Mouse (Mus musculus): ENCODE results near the gene Clec2e. TPM values are rescaled to one million over a fixed set of nuclear protein-coding genes. Genes with fewer than 3 reads are reported as not detected.
"Not testable (repeated sequence)": the region's sequence is repeated elsewhere in the genome, so short reads cannot be mapped to it uniquely, and the experiment has no call there.

Gene Clec2e
- polyA plus RNA-seq, 1 experiment = not detected

DNA sequence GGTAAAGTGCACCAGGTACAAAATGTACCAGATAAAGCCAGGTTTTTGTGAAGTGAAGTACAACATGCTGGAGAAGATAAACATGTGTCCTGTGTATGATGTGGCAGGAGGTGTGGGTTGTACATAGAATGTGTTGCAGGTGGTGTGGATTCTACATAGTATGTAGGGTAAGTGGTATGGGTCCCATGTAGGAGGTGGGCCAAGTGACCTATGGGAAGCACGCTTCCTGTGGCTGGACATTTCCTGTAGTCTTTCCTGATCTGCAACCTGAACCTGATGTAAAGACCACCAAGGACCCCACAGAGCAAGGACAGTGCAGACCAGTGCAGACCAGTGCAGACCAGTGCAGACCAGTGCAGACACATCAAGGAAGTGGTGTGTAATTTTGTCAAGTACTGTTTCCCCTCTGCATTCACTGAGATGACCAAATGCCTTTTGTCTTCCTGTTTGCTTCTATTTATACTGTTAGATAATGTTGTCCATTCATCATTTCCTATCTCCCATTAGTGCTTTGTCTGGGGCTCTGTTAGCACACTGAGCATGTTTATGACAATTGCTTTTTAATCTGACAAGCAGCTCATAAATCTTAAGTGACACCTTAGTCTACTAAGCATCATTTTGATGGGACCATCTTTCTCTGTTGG, 12.4 kb upstream of the Clec2e start:
- Histone ChIP-seq H3K4me1 (ENCODE audit: control insufficient read depth, insufficient read depth, low read length) (0 out of 2 replicates have a peak, but pooled peaks cover 2% of the 10 kb centered on the region), H3K36me3 (ENCODE audit: control insufficient read depth, insufficient read depth, low read length) (no peaks in the 10 kb centered on the region), H3K4me3 (ENCODE audit: insufficient read depth, low read depth, low read length) (no peak overlapping the region), H3K27me3 (replicated peaks; ENCODE audit: control insufficient read depth, insufficient read depth, low read length) (no peaks in the 10 kb centered on the region), H3K27ac (ENCODE audit: insufficient read depth, low read depth, low read length) (peak overlapping the region; percentile 9; the same call in 1 of the 2 replicates)
- TF ChIP-seq CTCF (conservative IDR thresholded peaks at IDR 0.05; ENCODE audit: insufficient read depth, insufficient read length, low read depth, low read length) (no peak), POLR2A (IDR thresholded peaks at IDR 0.05; ENCODE audit: low read depth, low read length) (no peak)
- peak; percentile 41 for DNase-seq
- 83% methylated on average over 1 of the region's 1 CpGs for WGBS

DNA sequence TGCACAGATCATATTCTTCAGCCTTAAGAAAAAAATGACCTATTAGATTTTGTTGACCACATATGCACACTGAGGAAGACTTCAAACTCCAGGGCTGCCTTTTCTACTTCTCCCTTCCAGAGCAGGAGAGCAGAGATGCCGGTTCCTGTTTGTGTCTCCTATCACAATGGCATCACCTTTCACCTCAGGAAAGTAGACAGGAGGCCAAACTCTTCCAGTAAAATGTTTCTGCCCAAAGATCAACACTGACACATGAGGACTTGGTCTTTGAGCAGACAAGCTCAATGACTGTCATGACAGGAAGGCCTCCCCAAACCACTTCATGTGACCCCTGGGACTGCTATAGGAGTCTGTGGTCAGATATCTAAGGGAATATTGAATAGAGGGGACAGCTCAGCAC, 11.8 kb upstream of the Clec2e start:
- no peaks in the 10 kb centered on the region for H3K27me3 ChIP-seq (replicated peaks; ENCODE audit: control insufficient read depth, insufficient read depth, low read length)
- WGBS = 51% methylated on average over 1 of the region's 1 CpGs
- no peak for TF ChIP-seq CTCF (conservative IDR thresholded peaks at IDR 0.05; ENCODE audit: insufficient read depth, insufficient read length, low read depth, low read length)
- TF ChIP-seq POLR2A (IDR thresholded peaks at IDR 0.05; ENCODE audit: low read depth, low read length) = no peak
- DNase-seq = peak; percentile 45
- 0 out of 2 replicates have a peak overlapping the region, but pooled peaks have one; percentile 9 for H3K27ac ChIP-seq (ENCODE audit: insufficient read depth, low read depth, low read length)
- no peaks in the 10 kb centered on the region for H3K36me3 ChIP-seq (ENCODE audit: control insufficient read depth, insufficient read depth, low read length)
- H3K4me1 ChIP-seq (ENCODE audit: control insufficient read depth, insufficient read depth, low read length) = peaks cover 2% of the 10 kb centered on the region; the same call in 1 of the 2 replicates
- H3K4me3 ChIP-seq (ENCODE audit: insufficient read depth, low read depth, low read length) = no peak overlapping the region

DNA sequence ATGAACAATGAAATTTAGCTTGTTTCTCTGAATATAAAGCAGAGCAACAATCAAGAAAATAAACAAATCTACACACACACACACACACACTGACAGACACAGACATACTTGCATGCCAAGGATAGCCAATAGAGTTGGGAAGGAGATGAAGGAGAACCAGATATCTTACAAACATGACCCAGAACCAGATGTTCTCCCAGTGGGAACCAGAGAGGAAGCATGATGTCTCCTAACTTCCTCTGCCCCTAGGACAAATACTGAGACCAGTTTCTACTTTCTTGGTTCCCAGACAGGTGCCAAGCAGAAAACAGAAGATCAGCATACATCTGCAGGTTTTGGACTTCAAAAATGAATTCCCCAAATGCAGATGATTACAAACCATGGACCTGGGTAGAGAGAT, 7.2 kb upstream of the Clec2e start:
- H3K27me3 ChIP-seq (replicated peaks; ENCODE audit: control insufficient read depth, insufficient read depth, low read length) = no peaks in the 10 kb centered on the region
- DNase-seq = no peak
- no peak overlapping the region for H3K27ac ChIP-seq (ENCODE audit: insufficient read depth, low read depth, low read length)
- no peaks in the 10 kb centered on the region for H3K36me3 ChIP-seq (ENCODE audit: control insufficient read depth, insufficient read depth, low read length)
- H3K4me1 ChIP-seq (ENCODE audit: control insufficient read depth, insufficient read depth, low read length) = no peaks in the 10 kb centered on the region; the same call in 1 of the 2 replicates
- H3K4me3 ChIP-seq (ENCODE audit: insufficient read depth, low read depth, low read length) = no peak overlapping the region
- TF ChIP-seq CTCF (conservative IDR thresholded peaks at IDR 0.05; ENCODE audit: insufficient read depth, insufficient read length, low read depth, low read length) (no peak), POLR2A (IDR thresholded peaks at IDR 0.05; ENCODE audit: low read depth, low read length) (no peak)

DNA sequence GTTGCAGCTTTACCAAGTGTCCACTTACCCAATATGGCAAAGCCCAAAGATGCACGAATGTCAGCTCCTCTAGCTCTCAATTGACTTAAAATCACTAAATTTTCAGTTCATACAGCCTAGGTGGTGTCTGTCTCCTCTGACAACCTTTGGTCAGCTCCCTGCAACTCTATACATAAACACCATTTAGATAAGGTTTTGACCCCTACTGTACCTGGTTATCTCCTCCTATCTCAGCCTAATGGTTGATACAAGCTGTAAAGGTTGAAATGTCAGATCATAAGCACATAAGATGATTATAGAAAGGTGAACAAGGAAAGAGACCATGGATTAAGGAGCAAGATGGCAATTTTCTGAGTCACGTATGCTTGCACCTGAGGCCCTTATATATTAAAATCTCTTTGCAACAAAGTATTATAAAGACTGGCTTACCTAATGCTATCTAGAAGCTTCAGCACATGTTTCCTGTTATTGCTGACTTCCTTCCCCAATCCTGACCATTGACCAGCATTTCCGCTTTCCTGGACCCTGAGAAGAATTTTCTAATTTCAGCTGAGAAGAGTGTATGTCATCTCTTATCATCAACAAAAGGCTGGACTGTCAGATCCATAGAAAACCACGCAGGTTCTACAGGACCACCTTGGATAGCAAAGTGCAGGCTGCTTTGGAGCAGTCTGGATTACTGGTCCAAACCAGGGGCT, 2.3 kb upstream of the Clec2e start:
- Histone ChIP-seq H3K27me3 (replicated peaks; ENCODE audit: control insufficient read depth, insufficient read depth, low read length) (no peaks in the 10 kb centered on the region), H3K4me3 (ENCODE audit: insufficient read depth, low read depth, low read length) (no peak overlapping the region), H3K27ac (ENCODE audit: insufficient read depth, low read depth, low read length) (no peak overlapping the region; the same call in 1 of the 2 replicates), H3K36me3 (ENCODE audit: control insufficient read depth, insufficient read depth, low read length) (no peaks in the 10 kb centered on the region), H3K4me1 (ENCODE audit: control insufficient read depth, insufficient read depth, low read length) (no peaks in the 10 kb centered on the region; the same call in 1 of the 2 replicates)
- 79% methylated on average over 4 of the region's 4 CpGs for WGBS
- TF ChIP-seq POLR2A (IDR thresholded peaks at IDR 0.05; ENCODE audit: low read depth, low read length) (no peak), CTCF (conservative IDR thresholded peaks at IDR 0.05; ENCODE audit: insufficient read depth, insufficient read length, low read depth, low read length) (no peak)
- peak; percentile 54 for DNase-seq

DNA sequence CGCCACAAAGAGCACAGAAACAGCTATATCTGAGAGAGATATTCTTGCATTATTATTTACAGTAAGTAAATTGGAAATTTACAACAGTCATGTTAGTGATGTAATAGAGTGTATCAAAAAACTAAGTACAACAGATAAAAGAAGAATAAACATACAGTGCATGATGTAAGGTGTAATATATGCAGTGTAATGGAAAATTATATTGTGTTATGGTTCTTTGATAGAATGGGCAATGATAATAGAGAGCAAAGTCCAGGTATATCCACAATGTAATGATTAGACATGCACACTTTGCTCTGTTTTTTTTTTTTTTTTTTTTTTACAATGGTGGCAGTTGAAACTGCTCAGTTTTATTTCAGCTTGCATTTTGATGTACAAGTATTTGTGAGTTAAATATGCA, 891 bp upstream of the Clec2e start:
- DNase-seq = no peak
- H3K27ac ChIP-seq (ENCODE audit: insufficient read depth, low read depth, low read length) = no peak overlapping the region
- H3K36me3 ChIP-seq (ENCODE audit: control insufficient read depth, insufficient read depth, low read length) = no peaks in the 10 kb centered on the region
- H3K4me3 ChIP-seq (ENCODE audit: insufficient read depth, low read depth, low read length) = no peak overlapping the region
- H3K27me3 ChIP-seq (replicated peaks; ENCODE audit: control insufficient read depth, insufficient read depth, low read length) = no peaks in the 10 kb centered on the region
- WGBS = 93% methylated on average over 1 of the region's 1 CpGs
- TF ChIP-seq CTCF (conservative IDR thresholded peaks at IDR 0.05; ENCODE audit: insufficient read depth, insufficient read length, low read depth, low read length) (no peak), POLR2A (IDR thresholded peaks at IDR 0.05; ENCODE audit: low read depth, low read length) (no peak)
- H3K4me1 ChIP-seq (ENCODE audit: control insufficient read depth, insufficient read depth, low read length) = no peaks in the 10 kb centered on the region; the same call in 1 of the 2 replicates

DNA sequence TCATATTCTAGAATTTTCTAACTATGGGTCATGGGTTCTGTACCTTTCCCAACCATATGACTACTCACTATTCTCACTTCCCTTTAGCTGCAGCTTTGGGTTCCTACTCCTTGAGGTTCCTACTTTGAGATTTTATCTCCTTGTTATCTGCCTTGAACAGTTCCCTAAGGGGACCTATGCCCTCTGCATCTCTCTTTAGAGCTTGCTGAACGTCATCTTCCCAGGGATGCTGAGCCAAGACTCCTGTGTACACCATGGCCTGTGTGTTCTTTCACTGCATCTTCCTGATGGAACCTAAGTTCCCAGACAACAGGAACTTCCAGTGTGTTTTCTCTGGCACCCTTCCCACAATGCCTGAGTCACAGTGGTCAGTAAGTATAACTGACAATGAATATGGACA, 2.8 kb downstream of the Clec2e start:
- Histone ChIP-seq H3K4me3 (ENCODE audit: insufficient read depth, low read depth, low read length) (no peak overlapping the region), H3K36me3 (ENCODE audit: control insufficient read depth, insufficient read depth, low read length) (no peaks in the 10 kb centered on the region), H3K27me3 (replicated peaks; ENCODE audit: control insufficient read depth, insufficient read depth, low read length) (no peaks in the 10 kb centered on the region), H3K4me1 (ENCODE audit: control insufficient read depth, insufficient read depth, low read length) (no peaks in the 10 kb centered on the region; the same call in 1 of the 2 replicates), H3K27ac (ENCODE audit: insufficient read depth, low read depth, low read length) (no peak overlapping the region)
- DNase-seq = peak; percentile 78
- 47% methylated on average over 1 of the region's 1 CpGs for WGBS
- no peak for TF ChIP-seq CTCF (conservative IDR thresholded peaks at IDR 0.05; ENCODE audit: insufficient read depth, insufficient read length, low read depth, low read length)
- TF ChIP-seq POLR2A (IDR thresholded peaks at IDR 0.05; ENCODE audit: low read depth, low read length) = no peak

DNA sequence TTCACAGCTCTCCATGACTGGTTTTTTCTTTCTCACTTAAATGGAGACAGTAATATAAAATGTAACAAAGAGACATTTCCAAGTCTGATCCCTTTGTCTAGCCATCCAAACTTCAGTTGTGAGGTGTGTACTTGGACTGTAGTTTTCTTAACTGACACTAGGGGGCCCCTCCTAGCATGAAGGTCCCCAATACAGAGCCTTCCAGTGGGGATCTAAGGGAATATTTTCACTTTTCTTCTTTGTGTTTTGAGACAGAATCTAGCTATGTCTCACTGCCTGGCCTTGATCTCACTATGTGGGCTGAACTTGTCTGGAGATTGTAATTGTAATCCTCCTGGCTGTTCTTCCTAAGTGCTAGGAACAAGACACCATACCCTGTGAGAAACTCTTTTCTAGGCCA, 5.5 kb downstream of the Clec2e start:
- TF ChIP-seq POLR2A (IDR thresholded peaks at IDR 0.05; ENCODE audit: low read depth, low read length) (no peak), CTCF (conservative IDR thresholded peaks at IDR 0.05; ENCODE audit: insufficient read depth, insufficient read length, low read depth, low read length) (0 out of 2 replicates have a peak, but pooled peaks have one; percentile 29)
- Histone ChIP-seq H3K27ac (ENCODE audit: insufficient read depth, low read depth, low read length) (peak overlapping the region; percentile 30), H3K36me3 (ENCODE audit: control insufficient read depth, insufficient read depth, low read length) (no peaks in the 10 kb centered on the region), H3K27me3 (replicated peaks; ENCODE audit: control insufficient read depth, insufficient read depth, low read length) (no peaks in the 10 kb centered on the region), H3K4me3 (ENCODE audit: insufficient read depth, low read depth, low read length) (no peak overlapping the region), H3K4me1 (ENCODE audit: control insufficient read depth, insufficient read depth, low read length) (no peaks in the 10 kb centered on the region; the same call in 1 of the 2 replicates)
- DNase-seq = peak; percentile 81

DNA sequence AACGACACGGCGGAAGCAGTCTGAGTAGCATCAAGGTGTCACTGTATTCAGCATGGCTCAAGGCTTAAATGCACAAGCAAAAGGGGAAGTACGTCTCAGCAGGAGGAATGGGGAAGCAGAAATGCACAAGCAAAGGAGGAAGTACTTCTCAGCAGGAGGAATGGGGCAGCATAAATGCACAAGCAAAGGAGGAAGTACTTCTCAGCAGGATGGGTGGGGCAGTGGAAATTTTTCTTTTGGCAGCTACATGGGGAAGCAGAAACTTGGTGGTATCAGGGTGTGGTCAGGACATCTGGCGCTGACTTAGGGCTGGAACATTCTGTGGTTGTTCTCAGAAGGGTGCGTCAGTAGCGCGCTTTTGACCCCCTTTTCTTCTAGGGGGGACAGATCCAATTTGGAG, 12.1 kb downstream of the Clec2e start:
- WGBS = 97% methylated on average over 8 of the region's 8 CpGs
- not testable (repeated sequence) for H3K36me3 ChIP-seq (ENCODE audit: control insufficient read depth, insufficient read depth, low read length); DNase-seq; H3K4me3 ChIP-seq (ENCODE audit: insufficient read depth, low read depth, low read length); H3K27ac ChIP-seq (ENCODE audit: insufficient read depth, low read depth, low read length); H3K27me3 ChIP-seq (replicated peaks; ENCODE audit: control insufficient read depth, insufficient read depth, low read length); H3K4me1 ChIP-seq (ENCODE audit: control insufficient read depth, insufficient read depth, low read length)

Measured in kidney, adult 2 months (tissue).